Mouse (Mus musculus): ENCODE results near the gene Gm15517.

The Gm15517 gene

GRCm38 (mm10) chr7:44309475-44310284 lies 48.4 kb downstream of the Gm15517 start, which contains the start of gene Shank1:
TSS of gene Shank1 (plus strand) at chr7:44310253.
- DNase-seq (ENCODE audit: low spot score) = no peak

GRCm38 (mm10) chr7:44310285-44310877 lies 49.1 kb downstream of the Gm15517 start:
- DNase-seq (ENCODE audit: low spot score) = no peak

GRCm38 (mm10) chr7:44310878-44311712 lies 49.8 kb downstream of the Gm15517 start:
- DNase-seq (ENCODE audit: low spot score) = peak; percentile 11
